Mouse (Mus musculus) thymus, adult 2 months (tissue): ENCODE measurements around the gene Rnaseh2c.

Experiments used
- CTCF ChIP-seq: fragments of 200-500 bp; IDR thresholded peaks from 2 replicates; pipeline ENCODE4 v1.5.1; 2012; ENCODE audit warnings: mild to moderate bottlenecking, control low read depth, low read length, moderate library complexity, borderline replicate concordance; ENCODE audit not compliant: control insufficient read depth, poor library complexity, insufficient read depth; ENCODE audit errors: extremely low read depth
- POLR2A ChIP-seq: fragments of 200-500 bp; IDR thresholded peaks from 2 replicates; pipeline ENCODE4 v1.6.1; 2012; ENCODE audit warnings: mild to moderate bottlenecking, low read length, control low read depth, moderate library complexity; ENCODE audit not compliant: control insufficient read depth, poor library complexity, insufficient read depth; ENCODE audit errors: extremely low read depth

GRCm38 (mm10) chr19:5653969-5654719 lies 52.5 kb downstream of the Rnaseh2c start:
- TF ChIP-seq POLR2A (no peak), CTCF (no peak)
